Mouse (Mus musculus): Measurements from ENCODE around the gene Smim5. TPM values are rescaled to one million over a fixed set of nuclear protein-coding genes. Genes with fewer than 3 reads are reported as not detected.

Gene Smim5
- polyA plus RNA-seq, 1 experiment from 2014 or later: 0.24 TPM

Other genes starting within 250 kb of the Smim5 start
- 265 to 522 TPM (median 418 TPM) in 3 replicates for gene Grb2, start 191.4 kb upstream of the Smim5 start, polyA plus RNA-seq (2018)
- gene Tmem94, start 134.5 kb upstream of the Smim5 start, polyA plus RNA-seq (2018): 13.8 to 22.4 TPM (median 14.1 TPM) in 3 replicates
- gene Caskin2, start 86.3 kb upstream of the Smim5 start, polyA plus RNA-seq (2018): 0.86 to 3.1 TPM (median 1.8 TPM) in 3 replicates
- gene Tsen54, start 85.2 kb upstream of the Smim5 start, polyA plus RNA-seq (2018): 4.8 to 12.1 TPM (median 7.2 TPM) in 3 replicates
- 0.80 to 3.9 TPM (median 2.6 TPM) in 3 replicates for gene Llgl2, start 75.9 kb upstream of the Smim5 start, polyA plus RNA-seq (2018)
- gene Myo15b, start 41.6 kb upstream of the Smim5 start, polyA plus RNA-seq (2018): 0.13 TPM in 1 of 3 replicates, not detected in the others
- not detected in 3 replicates for gene Smim6, start 12.1 kb downstream of the Smim5 start, polyA plus RNA-seq (2018)
- 25.1 to 51.8 TPM (median 29.4 TPM) in 3 replicates for gene Sap30bp, start 33.3 kb downstream of the Smim5 start, polyA plus RNA-seq (2018)
- 9.2 to 13.0 TPM (median 10.3 TPM) in 3 replicates for gene Recql5, start 33.5 kb downstream of the Smim5 start, polyA plus RNA-seq (2018)
- not detected in 3 replicates for gene Itgb4, start 74.7 kb downstream of the Smim5 start, polyA plus RNA-seq (2018)
- 7.6 to 30.8 TPM (median 14.0 TPM) in 3 replicates for gene Galk1, start 112.8 kb downstream of the Smim5 start, polyA plus RNA-seq (2018)
- gene H3f3b, start 128.0 kb downstream of the Smim5 start, polyA plus RNA-seq (2018): 470 to 740 TPM (median 693 TPM) in 3 replicates
- gene Unk, start 130.4 kb downstream of the Smim5 start, polyA plus RNA-seq (2018): 12.2 to 20.0 TPM (median 19.4 TPM) in 3 replicates
- gene Unc13d, start 178.0 kb downstream of the Smim5 start, polyA plus RNA-seq (2018): 10.9 to 18.9 TPM (median 16.8 TPM) in 3 replicates
- gene Wbp2, start 187.0 kb downstream of the Smim5 start, polyA plus RNA-seq (2018): 130 to 281 TPM (median 182 TPM) in 3 replicates
- 9.4 to 36.9 TPM (median 26.2 TPM) in 3 replicates for gene Trim47, start 227.2 kb downstream of the Smim5 start, polyA plus RNA-seq (2018)
- gene Trim65, start 231.2 kb downstream of the Smim5 start, polyA plus RNA-seq (2018): 12.2 to 14.3 TPM (median 12.8 TPM) in 3 replicates
- 13.6 to 25.3 TPM (median 20.3 TPM) in 3 replicates for gene Mrpl38, start 238.9 kb downstream of the Smim5 start, polyA plus RNA-seq (2018)

All from macrophage (primary cell).